Mouse (Mus musculus) cortical plate, adult 2 months (tissue): ENCODE measurements around the gene Myh7.

Source experiments
- CTCF ChIP-seq: fragments of 200-500 bp; IDR thresholded peaks from 2 replicates; pipeline ENCODE4 v1.5.1; 2011; ENCODE audit warnings: mild to moderate bottlenecking, control low read depth, low read length; ENCODE audit not compliant: insufficient read depth; ENCODE audit errors: extremely low read depth
- POLR2A ChIP-seq: fragments of 200-500 bp; IDR thresholded peaks from 2 replicates; pipeline ENCODE4 v1.6.1; 2011; ENCODE audit warnings: mild to moderate bottlenecking, low read length, control low read depth; ENCODE audit not compliant: insufficient read depth; ENCODE audit errors: extremely low read depth

GRCm38 (mm10) chr14:54926401-54927158 is 67.8 kb downstream of the Myh7 start:
- TF ChIP-seq POLR2A (0 out of 2 replicates have a peak, but pooled peaks have one; percentile 27), CTCF (no peak)
